Mouse (Mus musculus) bone marrow macrophage, adult 2 months (primary cell): ENCODE measurements around the gene Kdm2b.

Source experiments
- CTCF ChIP-seq: IDR thresholded peaks from 2 replicates; pipeline ENCODE4 v1.5.1; 2012; ENCODE audit warnings: low read depth, mild to moderate bottlenecking, low read length, moderate library complexity
- POLR2A ChIP-seq: IDR thresholded peaks from 2 replicates; pipeline ENCODE4 v1.6.1; 2012; ENCODE audit warnings: mild to moderate bottlenecking, low read depth, low read length, borderline replicate concordance

DNA sequence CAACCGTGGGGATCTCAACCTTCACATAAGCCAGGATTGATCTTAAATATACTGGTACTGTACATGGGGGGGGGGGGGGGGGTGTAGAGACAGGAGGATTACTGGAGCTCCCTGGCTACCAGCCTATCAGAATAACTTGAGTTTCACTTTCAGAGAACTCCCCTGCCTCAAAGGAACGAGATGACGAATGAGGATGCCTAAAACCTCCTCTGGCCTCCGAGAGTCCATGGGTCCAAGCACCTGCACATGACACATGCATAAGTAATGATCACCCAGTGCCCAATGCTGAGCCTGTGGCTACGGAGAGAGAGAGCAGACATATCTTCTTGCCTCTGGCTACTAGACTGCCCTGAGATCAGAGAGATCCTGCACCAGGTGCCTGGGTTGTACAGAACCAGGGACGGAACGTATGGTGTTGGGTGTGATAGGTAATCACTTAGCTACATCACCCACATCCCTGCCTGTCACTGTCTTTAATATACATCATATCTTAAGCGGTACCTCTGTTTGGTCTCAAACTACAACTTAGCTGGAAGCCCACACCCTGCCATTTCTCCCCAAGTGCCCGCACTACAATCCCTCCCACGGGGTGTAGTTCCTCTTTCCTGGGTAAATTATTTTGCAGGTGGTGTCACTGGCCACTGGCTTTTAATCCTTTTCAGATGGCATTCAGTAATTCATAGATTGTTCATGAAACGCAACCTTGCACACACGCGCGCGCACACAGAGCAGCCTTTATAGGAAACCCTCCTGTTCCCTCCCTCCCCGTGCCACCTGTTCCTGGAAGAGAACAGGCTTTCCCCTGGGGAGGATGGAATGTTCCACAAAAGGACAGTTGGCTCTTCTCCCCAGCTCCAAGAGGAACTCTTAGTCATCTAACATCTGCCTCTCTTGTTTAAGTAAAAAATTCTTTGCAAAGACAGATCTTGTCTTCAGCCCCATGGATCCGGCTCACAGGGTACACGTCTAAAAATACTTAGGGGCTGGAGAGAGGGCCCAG, 7.9 kb upstream of the Kdm2b start:
- TF ChIP-seq POLR2A (no peak), CTCF (no peak)
